Mouse (Mus musculus) stomach, embryonic 16.5 days (tissue): ENCODE results near the gene Tmem107. TPM values are rescaled to one million over a fixed set of nuclear protein-coding genes. Genes with fewer than 3 reads are reported as not detected.
A peak's percentile ranks its signal among the peaks of the same experiment; 100 is the strongest.

Source experiments
- ATAC-seq: fragments of 200-750 bp; cut with Nextera tagmentation; 2 replicates; pipeline ENCODE4 v1.8.0; 2017; ENCODE audit warnings: moderate number of reproducible peaks, moderate TSS enrichment; ENCODE audit not compliant: insufficient read depth, low FRiP score
- H3K27ac ChIP-seq: fragments of 300-500 bp; sonication (generic); 2 replicates; pipeline ENCODE4 v1.5.1; 2014; ENCODE audit warnings: low read length
- H3K27me3 ChIP-seq: fragments of 300-500 bp; sonication (generic); 2 replicates; pipeline ENCODE4 v1.6.1; 2014; ENCODE audit warnings: low read length, control low read depth, mixed read lengths; ENCODE audit not compliant: control insufficient read depth, insufficient read depth
- H3K36me3 ChIP-seq: fragments of 300-500 bp; sonication (generic); 2 replicates; pipeline ENCODE4 v1.6.1; 2014; ENCODE audit warnings: low read length; ENCODE audit not compliant: control insufficient read depth, insufficient read depth
- H3K4me1 ChIP-seq: fragments of 300-500 bp; sonication (generic); 2 replicates; pipeline ENCODE4 v1.6.1; 2014; ENCODE audit warnings: low read length, control low read depth, mixed read lengths; ENCODE audit not compliant: control insufficient read depth, insufficient read depth
- H3K4me2 ChIP-seq: fragments of 300-500 bp; sonication (generic); 2 replicates; pipeline ENCODE4 v1.6.1; 2014; ENCODE audit warnings: low read depth, low read length, mixed read lengths
- H3K4me3 ChIP-seq: fragments of 300-500 bp; sonication (generic); replicated peaks from 2 replicates; pipeline ENCODE4 v1.5.1; 2014; ENCODE audit warnings: mild to moderate bottlenecking, low read length
- H3K9ac ChIP-seq: fragments of 300-500 bp; sonication (generic); 2 replicates; pipeline ENCODE4 v1.6.1; 2014; ENCODE audit warnings: low read length
- H3K9me3 ChIP-seq: fragments of 300-500 bp; sonication (generic); replicated peaks from 2 replicates; pipeline ENCODE4 v1.6.1; 2016; ENCODE audit warnings: low read length, control low read depth; ENCODE audit not compliant: control insufficient read depth
- WGBS: fragments of 180-500 bp; shearing (Covaris S2); extraction: QIAGEN DNeasy Blood & Tissue Kit; methylation state at CpG from one replicate; pipeline ENCODE4 v1.1.7; 2014; 5-methylcytosine and 5-hydroxymethylcytosine counted together
- polyA plus RNA-seq: library from polyadenylated mRNA; unstranded; fragments of >200 nt; fragmentation: Nextera tagmentation; extraction: Ambion mirVana; gene quantifications from 2 replicates; pipeline ENCODE4 v1.2.1, GENCODE M21; 2015

Gene Tmem107
- 58.2 and 62.1 TPM in 2 replicates for polyA plus RNA-seq

- H3K9me3 ChIP-seq = no peaks in the 10 kb centered on the region
- H3K4me2 ChIP-seq = peak within 1 kb of the TSS; percentile 92
- under 1% methylated on average over 47 of the region's 47 CpGs for WGBS
- ATAC-seq = peak; percentile 90
- peak within 1 kb of the TSS; percentile 89 for H3K9ac ChIP-seq
- H3K4me1 ChIP-seq = peaks cover 46% of the 10 kb centered on the region
- peak within 1 kb of the TSS; percentile 74 for H3K4me3 ChIP-seq
- peak within 1 kb of the TSS; percentile 97 for H3K27ac ChIP-seq
- no peaks in the 10 kb centered on the region for H3K36me3 ChIP-seq
- H3K27me3 ChIP-seq = no peaks in the 10 kb centered on the region
These were observed at the start of gene Tmem107 for GRCm38 (mm10) chr11:69070590-69071222. Gene Tmem107, plus strand, starts transcription at chr11:69070806.

- H3K36me3 ChIP-seq = peaks cover 35% of the 10 kb centered on the region; the same call in 1 of the 2 replicates
- no peaks in the 10 kb centered on the region for H3K27me3 ChIP-seq
- no peaks in the 10 kb centered on the region for H3K4me1 ChIP-seq
- no peaks in the 10 kb centered on the region for H3K9me3 ChIP-seq
- WGBS = 85% methylated on average over 3 of the region's 3 CpGs
- H3K4me3 ChIP-seq = no peak overlapping the region
- no peak overlapping the region for H3K27ac ChIP-seq
- H3K9ac ChIP-seq = no peak overlapping the region
- ATAC-seq = no peak
- H3K4me2 ChIP-seq = no peak overlapping the region
These were observed 44.0 kb upstream of the Tmem107 start for GRCm38 (mm10) chr11:69026562-69026961.

- Histone ChIP-seq H3K36me3 (peaks cover 39% of the 10 kb centered on the region), H3K4me2 (no peak overlapping the region), H3K27me3 (no peaks in the 10 kb centered on the region), H3K4me3 (no peak overlapping the region), H3K9ac (no peak overlapping the region), H3K9me3 (no peaks in the 10 kb centered on the region), H3K4me1 (no peaks in the 10 kb centered on the region), H3K27ac (no peak overlapping the region)
- 80% methylated on average over 2 of the region's 2 CpGs for WGBS
- ATAC-seq = no peak
These were observed 41.8 kb upstream of the Tmem107 start for GRCm38 (mm10) chr11:69028805-69029204.

- Histone ChIP-seq H3K4me3 (no peak overlapping the region), H3K4me1 (peaks cover 13% of the 10 kb centered on the region), H3K9ac (no peak overlapping the region), H3K27me3 (no peaks in the 10 kb centered on the region), H3K9me3 (no peaks in the 10 kb centered on the region), H3K27ac (no peak overlapping the region), H3K4me2 (no peak overlapping the region), H3K36me3 (peaks cover 20% of the 10 kb centered on the region)
- WGBS = 77% methylated on average over 9 of the region's 9 CpGs
- no peak for ATAC-seq
These were observed 37.1 kb upstream of the Tmem107 start for GRCm38 (mm10) chr11:69033552-69033951.

- Histone ChIP-seq H3K9ac (no peak overlapping the region), H3K9me3 (no peaks in the 10 kb centered on the region), H3K27ac (no peak overlapping the region), H3K4me2 (no peak overlapping the region), H3K27me3 (no peaks in the 10 kb centered on the region), H3K36me3 (peaks cover 18% of the 10 kb centered on the region), H3K4me3 (no peak overlapping the region), H3K4me1 (peaks cover 23% of the 10 kb centered on the region)
- no peak for ATAC-seq
- 86% methylated on average over 3 of the region's 3 CpGs for WGBS
These were observed 36.0 kb upstream of the Tmem107 start for GRCm38 (mm10) chr11:69034585-69034984.

- peaks cover 26% of the 10 kb centered on the region for H3K4me1 ChIP-seq
- WGBS = 83% methylated on average over 9 of the region's 9 CpGs
- H3K4me3 ChIP-seq = 0 out of 2 replicates have a peak overlapping the region, but pooled peaks have one; percentile 87
- no peak for ATAC-seq
- no peaks in the 10 kb centered on the region for H3K9me3 ChIP-seq
- H3K27ac ChIP-seq = peak overlapping the region; percentile 79
- 0 out of 2 replicates have a peak overlapping the region, but pooled peaks have one; percentile 32 for H3K9ac ChIP-seq
- H3K4me2 ChIP-seq = peak overlapping the region; percentile 34; the same call in 1 of the 2 replicates
- H3K27me3 ChIP-seq = no peaks in the 10 kb centered on the region
- H3K36me3 ChIP-seq = peaks cover 18% of the 10 kb centered on the region
These were observed 35.2 kb upstream of the Tmem107 start for GRCm38 (mm10) chr11:69035411-69035810.

- peak overlapping the region; percentile 76 for H3K4me2 ChIP-seq
- H3K4me3 ChIP-seq = peak overlapping the region; percentile 87; the same call in 1 of the 2 replicates
- H3K9me3 ChIP-seq = no peaks in the 10 kb centered on the region
- ATAC-seq = no peak
- H3K9ac ChIP-seq = peak overlapping the region; percentile 43; the same call in 1 of the 2 replicates
- H3K27ac ChIP-seq = peak overlapping the region; percentile 79
- H3K27me3 ChIP-seq = no peaks in the 10 kb centered on the region
- 7% methylated on average over 8 of the region's 8 CpGs for WGBS
- peaks cover 18% of the 10 kb centered on the region for H3K36me3 ChIP-seq
- H3K4me1 ChIP-seq = peaks cover 26% of the 10 kb centered on the region
These were observed 34.8 kb upstream of the Tmem107 start for GRCm38 (mm10) chr11:69035849-69036248.

GRCm38 (mm10) chr11:69036486-69037230, 33.9 kb upstream of the Tmem107 start:
- whole genome bisulfite sequencing = 9% methylated on average over 20 of the region's 20 CpGs
- Histone ChIP-seq H3K9me3 (no peaks in the 10 kb centered on the region), H3K27ac (peak overlapping the region; percentile 87), H3K27me3 (no peaks in the 10 kb centered on the region), H3K4me2 (peak overlapping the region; percentile 76), H3K4me3 (peak overlapping the region; percentile 87), H3K4me1 (peaks cover 26% of the 10 kb centered on the region), H3K9ac (peak overlapping the region; percentile 85), H3K36me3 (peaks cover 18% of the 10 kb centered on the region)
- ATAC-seq = peak; percentile 22; the same call in 1 of the 2 replicates
